Mouse (Mus musculus): Measurements from ENCODE around the gene Add2. TPM values are rescaled to one million over a fixed set of nuclear protein-coding genes. Genes with fewer than 3 reads are reported as not detected.

The Add2 gene
- polyA plus RNA-seq, 1 experiment = 0.14 TPM

DNA sequence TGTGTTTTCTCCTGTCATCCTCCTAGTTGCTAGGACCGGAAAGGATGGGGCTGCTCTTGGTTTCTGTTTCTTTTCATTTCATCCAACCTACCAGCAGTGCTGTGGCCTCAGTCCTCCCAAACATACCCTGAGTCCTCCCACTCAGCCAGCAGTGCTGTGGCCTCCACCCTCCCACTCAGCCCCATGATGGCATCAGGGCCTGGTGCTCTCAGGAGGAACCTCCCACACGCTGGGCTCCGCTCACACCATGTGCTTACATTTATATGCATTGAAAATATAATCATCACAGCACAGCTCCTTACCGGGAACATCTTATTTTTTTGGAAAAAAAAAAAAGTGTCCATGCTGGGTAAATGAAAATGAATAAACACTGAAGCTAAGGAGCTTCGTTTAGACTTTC is 20.0 kb downstream of the Add2 start:
- DNase-seq (ENCODE audit: low read depth) = no peak

DNA sequence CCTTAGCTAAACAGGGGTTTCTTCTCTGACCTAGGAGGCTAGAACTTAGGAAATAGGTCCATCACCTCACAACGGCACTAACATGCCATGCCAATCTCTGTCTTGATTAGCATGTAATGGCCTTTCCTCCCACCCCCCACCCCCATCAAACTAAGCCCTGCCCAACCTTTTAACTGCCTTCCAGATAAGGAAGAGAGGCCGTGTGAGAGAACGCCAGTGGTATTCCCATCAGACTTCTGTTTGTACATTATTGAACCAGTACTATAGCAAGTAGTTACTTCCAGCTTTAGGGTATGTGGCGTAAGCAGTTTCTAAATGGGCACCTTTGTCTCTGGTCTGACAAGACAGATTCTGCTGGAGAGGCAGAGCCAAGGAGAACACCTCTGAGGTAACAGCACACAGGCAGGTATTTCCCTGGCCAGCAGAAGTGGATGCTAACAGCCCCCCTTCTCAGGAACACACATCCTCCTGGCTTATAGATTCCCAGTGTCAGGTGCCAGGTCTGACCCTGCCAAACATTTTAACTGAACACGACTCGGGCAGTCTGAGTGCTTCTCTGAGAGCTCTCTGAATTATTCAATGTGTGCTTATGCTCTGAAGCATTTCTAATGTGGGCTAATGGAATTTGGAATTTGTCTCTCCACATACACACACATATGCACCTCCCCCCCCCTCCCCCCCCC is 22.2 kb downstream of the Add2 start:
- DNase-seq (ENCODE audit: low read depth) = peak; percentile 19

GRCm38 (mm10) chr6:86052032-86052459 is 23.6 kb downstream of the Add2 start:
- DNase-seq (ENCODE audit: low read depth) = no peak

- no peak for DNase-seq (ENCODE audit: low read depth)
Measured at GRCm38 (mm10) chr6:86052556-86052955, 24.1 kb downstream of the Add2 start.

DNA sequence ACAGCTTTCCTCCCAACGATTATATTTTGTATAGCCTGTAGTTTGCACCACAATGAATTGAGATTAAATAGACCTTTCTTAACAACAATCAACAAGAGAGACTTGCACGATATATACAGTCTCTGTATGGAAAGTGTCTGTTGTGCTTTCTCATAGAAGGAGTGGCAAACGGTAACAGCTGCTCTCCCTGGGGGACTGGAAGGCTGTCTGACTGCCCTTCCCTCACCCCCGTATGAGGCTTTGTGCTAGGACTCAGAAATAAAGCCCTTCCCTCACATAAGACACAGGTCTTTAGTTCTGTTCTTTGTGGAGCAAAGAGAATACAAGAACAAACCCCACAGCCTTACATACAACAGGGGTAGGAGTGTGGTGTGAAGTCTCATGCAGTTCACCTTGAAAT is 24.6 kb downstream of the Add2 start:
- no peak for DNase-seq (ENCODE audit: low read depth)

GRCm38 (mm10) chr6:86053594-86053993 is 25.1 kb downstream of the Add2 start:
- DNase-seq (ENCODE audit: low read depth) = no peak

- DNase-seq (ENCODE audit: low read depth) = no peak
Measured at GRCm38 (mm10) chr6:86058475-86058874, 30.0 kb downstream of the Add2 start.

DNA sequence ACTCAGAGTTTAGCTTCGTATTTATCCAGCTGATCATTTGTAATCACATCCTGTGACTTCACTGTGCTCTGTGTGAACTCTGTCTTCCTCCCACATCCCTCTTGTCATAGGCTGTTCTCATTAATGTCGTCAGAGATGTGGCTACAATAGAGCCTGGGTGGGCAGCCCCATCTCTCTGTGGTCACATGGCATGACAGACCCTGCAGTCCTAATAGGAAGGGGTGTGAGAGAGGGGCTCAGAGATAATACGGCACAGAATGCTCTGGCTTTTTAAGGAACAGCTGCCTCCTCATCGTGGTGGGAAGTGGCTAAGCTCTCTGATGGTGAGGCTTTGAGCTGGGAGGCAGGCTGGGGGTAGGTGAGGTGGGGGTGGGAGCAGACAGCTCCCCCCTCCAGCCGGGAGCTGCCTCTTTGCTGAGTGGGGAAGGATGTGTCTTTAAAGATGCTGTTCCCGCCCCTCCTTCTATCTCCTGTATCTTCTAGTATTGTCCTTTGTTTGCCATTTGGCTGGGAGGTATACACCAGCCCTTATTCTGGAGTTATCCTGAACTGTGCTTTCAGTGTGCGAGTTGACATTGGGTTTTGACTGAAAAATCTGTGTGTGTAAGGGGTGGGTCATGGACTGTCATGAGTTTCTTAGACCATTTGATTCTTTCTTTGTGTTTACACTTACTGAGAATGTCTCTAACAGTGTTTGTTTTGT is 30.8 kb downstream of the Add2 start:
- DNase-seq (ENCODE audit: low read depth) = no peak

DNA sequence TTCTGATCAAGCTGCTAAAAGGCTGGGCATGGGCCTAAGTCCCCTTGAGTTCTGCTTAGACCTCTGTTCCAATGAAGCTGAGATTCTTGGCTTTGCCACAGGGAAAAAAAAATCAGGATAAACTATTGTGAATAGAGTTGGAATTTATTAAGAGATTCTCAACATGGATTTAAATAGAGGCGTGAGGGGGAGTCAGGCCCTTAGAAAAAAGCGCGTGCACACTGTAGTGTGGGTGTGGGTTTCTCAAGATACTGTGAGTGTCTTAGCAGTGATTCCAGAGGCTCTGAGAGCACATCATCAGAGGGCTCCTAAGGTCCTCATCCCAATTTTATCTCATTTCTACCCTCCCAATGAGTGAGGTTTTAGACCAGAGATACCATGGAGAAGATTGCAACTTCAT is 31.7 kb downstream of the Add2 start:
- DNase-seq (ENCODE audit: low read depth) = no peak

- DNase-seq (ENCODE audit: low read depth) = no peak
Measured at GRCm38 (mm10) chr6:86062226-86062625, 33.7 kb downstream of the Add2 start.

- no peak for DNase-seq (ENCODE audit: low read depth)
Measured at GRCm38 (mm10) chr6:86062684-86063083, 34.2 kb downstream of the Add2 start.

DNA sequence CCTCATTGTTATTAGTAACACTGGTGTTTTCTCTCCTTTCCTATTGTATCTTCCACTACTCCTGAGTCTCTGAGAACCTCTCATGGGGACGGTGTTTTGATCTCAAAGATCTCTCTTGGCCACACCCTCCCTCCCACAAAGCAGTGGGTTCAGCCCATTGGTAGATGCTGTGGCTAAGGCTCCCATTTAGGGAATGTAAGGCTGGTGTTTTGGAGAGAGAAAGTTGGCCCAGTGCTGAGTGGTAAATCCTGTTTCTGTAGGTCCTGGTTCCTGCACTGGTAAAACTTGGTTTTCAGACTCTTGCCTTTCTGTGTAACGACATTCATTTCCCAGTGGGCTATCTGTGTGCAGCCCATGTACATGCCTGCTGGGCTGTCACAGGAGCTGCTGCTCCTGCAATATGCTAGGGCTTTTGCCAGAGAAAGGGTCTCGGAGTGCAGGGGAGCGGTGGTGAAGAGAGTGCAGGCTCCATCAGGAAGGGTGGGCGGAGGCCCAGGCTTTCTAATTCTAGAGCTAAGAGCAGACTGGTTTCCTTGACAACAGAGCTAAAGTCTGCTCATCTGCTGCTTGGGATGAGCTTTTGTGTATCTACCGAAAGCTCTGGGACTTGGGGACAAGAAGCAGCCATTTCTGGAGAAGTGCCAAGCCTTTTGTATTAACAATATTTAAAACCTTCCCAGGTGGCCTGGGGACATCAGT is 36.0 kb downstream of the Add2 start:
- DNase-seq (ENCODE audit: low read depth) = no peak

DNA sequence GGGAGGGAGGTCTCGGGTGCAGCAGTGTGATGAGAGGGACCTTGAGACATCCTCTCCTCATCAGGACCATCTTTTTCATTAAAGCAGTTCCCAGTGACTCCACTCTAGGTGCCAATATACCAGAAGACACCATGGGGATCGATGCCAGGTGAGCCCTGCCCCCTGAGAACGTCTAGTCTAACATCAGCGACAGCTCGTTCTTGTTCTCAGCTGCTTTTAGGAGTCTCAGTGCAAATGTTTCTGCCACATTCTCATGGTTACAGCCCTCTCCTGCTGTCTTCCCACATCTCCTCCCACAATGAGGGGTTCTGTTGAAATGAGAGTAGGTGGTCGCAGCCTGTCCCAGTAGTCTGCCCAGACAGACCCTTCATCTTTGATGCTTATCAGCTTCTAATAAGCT is 38.2 kb downstream of the Add2 start:
- DNase-seq (ENCODE audit: low read depth) = no peak

DNA sequence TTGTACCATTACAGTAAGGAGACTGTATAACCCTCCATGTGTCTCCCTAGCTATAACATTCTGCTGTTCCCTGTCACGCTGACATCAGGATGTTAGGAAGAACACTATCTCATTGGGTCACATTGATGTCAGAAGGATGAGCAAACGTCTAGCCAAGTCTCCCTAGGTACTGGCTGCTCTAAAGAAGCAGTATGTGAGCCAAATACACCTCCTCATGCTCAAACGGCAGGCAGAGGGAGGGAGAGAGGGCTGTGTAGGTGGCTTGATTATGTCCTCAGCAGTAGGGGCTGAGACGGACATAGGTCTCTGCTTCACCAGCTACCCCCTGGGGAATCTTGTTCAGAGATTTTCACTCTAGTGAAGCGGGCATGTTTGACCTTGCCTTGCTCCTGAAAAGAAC is 38.7 kb downstream of the Add2 start:
- no peak for DNase-seq (ENCODE audit: low read depth)

GRCm38 (mm10) chr6:86069009-86069408 is 40.5 kb downstream of the Add2 start:
- DNase-seq (ENCODE audit: low read depth) = no peak

DNA sequence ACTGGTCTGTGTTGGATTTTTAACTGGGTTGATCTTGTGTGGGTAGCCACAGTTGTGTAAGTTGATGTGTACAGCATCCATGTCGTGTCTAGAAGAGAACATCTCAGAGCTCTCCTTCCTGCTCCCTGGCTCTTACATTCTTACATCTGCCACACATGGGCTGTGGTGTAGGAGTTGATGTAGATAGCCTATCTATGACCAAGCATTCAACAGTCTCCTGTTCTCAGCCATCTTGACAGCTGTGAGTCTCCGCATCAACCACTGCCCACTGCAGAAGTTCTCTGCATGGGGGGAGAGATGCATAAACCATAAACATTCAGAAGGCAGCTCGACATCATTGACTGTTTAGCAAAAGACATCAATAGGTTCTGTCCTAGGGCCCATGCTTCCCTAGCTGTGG is 41.4 kb downstream of the Add2 start:
- no peak for DNase-seq (ENCODE audit: low read depth)

GRCm38 (mm10) chr6:86070277-86070676 is 41.8 kb downstream of the Add2 start:
- DNase-seq (ENCODE audit: low read depth) = no peak

DNA sequence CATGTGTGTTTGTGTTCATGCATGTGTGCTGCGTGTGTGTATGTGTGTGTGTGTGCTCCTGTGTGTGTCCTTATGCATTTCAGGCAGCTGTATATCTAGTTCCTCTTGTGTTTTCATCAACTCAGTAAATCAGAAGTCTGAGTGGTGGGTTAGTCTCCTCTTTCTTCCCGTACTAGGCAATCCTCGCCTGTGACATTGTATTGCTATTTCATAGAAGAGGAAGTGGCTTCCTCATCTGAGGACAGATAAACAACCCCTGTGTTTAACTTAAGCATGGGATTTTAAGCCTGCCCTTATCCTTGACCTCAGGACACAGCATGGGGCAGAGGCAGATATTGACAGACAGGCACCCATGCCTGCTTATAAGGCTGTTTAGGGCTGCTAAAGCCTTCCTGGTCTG is 45.4 kb downstream of the Add2 start:
- DNase-seq (ENCODE audit: low read depth) = no peak

DNA sequence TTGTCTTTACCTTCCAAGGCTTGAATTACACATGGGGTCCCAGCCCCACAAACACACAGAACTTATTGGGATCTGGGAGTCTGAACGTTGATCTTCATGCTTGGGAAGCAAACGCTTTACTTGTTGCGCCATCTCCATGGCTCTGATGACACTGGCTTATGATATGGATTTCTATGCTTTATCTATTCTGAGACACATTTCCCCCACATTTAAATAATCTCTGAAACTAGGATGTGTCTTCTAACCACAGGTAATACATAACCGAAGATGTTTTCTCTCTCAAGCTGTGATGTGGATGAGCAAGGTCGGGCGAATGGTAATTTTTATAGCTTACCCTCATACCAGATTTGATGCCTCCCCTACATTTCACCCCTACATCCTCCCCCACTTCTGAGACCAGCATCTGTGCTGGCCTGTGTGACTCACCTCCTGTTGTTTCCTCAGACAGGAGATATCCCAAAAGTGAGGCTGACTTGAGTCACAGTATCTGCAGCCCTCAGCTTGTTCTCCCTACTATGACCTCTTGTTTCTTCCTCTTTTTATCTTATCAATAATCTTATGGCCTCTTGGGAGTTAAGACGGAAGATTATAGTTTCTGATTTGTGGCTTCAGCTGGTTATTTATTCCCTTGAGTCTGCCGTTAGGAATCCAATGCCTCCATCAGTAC is 46.2 kb downstream of the Add2 start:
- DNase-seq (ENCODE audit: low read depth) = no peak

- no peak for DNase-seq (ENCODE audit: low read depth)
Measured at GRCm38 (mm10) chr6:86076525-86076924, 48.0 kb downstream of the Add2 start.

GRCm38 (mm10) chr6:86077880-86078279 is 49.4 kb downstream of the Add2 start:
- DNase-seq (ENCODE audit: low read depth) = no peak

- DNase-seq (ENCODE audit: low read depth) = no peak
Measured at GRCm38 (mm10) chr6:86078361-86079010, 50.0 kb downstream of the Add2 start.
